Mouse (Mus musculus): ENCODE measurements at regions not wholly inside any gene's neighbourhood (a gene's known extent, or its start where the extent isn't known, plus 50 kb on each side); places are given as distances from the start of the nearest gene placed in this dataset.
A peak's percentile ranks its signal among the peaks of the same experiment; 100 is the strongest.
"Not testable (repeated sequence)": the region's sequence is repeated elsewhere in the genome, so short reads cannot be mapped to it uniquely, and the experiment has no call there.

DNA sequence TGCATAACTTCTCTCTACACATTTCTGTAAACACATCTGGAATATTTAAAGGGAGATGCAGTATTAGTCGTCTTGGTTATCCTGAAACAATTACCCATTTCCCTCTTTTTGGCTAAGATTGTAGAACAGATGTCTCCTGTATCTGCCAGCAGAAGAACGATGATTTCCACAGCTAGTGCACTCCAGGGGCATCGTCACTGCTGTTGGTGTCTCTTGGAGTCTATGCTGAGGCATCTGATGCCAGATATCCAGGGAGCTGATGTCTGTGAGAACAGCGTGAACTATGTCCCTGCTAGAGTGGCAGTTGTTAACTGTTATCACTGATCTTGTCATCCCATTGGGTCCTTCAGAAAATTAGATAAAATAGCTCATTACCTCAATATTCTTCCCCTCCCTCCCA is 536.2 kb downstream of the Trhde start:
- Histone ChIP-seq H3K9me3 (no peaks in the 10 kb centered on the region), H3K4me3 (no peak overlapping the region), H3K4me1 (replicated peaks) (no peaks in the 10 kb centered on the region), H3K27ac (replicated peaks) (no peak overlapping the region), H3K9ac (no peak overlapping the region), H3K4me2 (no peak overlapping the region), H3K36me3 (no peaks in the 10 kb centered on the region), H3K27me3 (no peaks in the 10 kb centered on the region)
- WGBS, result 59% methylated on average over 4 of the region's 4 CpGs
- 0 out of 2 replicates have a peak, but pooled peaks have one; percentile 45 for ATAC-seq (ENCODE audit: low FRiP score, low read depth)

DNA sequence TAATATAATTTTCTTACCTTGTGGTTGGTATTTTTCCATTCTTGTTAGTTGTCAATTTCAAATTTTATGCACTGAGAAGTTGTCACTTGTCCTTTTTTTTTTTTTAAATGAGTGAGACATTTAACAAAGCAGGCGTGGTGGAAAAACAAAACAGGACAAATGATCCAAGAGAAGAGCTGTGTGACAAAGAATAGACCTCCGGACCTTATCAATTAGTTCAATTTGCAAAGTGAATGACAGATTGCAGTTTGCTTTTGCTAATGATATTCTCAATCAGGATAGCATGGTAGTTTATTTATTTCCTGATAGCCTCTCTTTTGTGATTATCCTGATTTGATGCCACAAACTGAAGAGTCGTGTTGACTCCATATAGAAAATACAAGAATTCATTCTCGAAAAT is 560.5 kb downstream of the Trhde start:
- Histone ChIP-seq H3K4me3 (no peak overlapping the region), H3K27ac (replicated peaks) (no peak overlapping the region), H3K4me1 (replicated peaks) (no peaks in the 10 kb centered on the region), H3K27me3 (no peaks in the 10 kb centered on the region), H3K36me3 (no peaks in the 10 kb centered on the region), H3K9me3 (no peaks in the 10 kb centered on the region), H3K4me2 (no peak overlapping the region), H3K9ac (no peak overlapping the region)
- ATAC-seq (ENCODE audit: low FRiP score, low read depth), result no peak
- 84% methylated on average over 4 of the region's 4 CpGs for WGBS

DNA sequence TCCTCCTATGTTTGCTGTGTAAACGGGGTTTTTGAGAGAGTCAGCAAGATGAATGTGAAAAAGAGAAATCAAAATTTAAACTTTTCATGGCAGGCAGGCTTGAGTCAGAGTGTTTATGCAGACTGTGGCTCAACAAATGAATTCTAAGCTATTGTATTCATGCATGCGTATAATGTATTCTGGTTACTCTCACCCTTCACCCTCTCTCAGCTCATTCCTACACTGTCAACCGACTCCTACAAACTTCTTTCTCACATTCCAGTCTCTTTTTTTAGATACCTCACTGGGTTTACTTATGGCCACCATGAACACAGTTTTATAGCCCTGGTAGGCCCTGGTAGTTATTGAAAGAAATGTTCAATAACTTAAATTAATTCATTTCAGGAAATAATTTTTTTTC is 574.5 kb downstream of the Trhde start:
- no peak for ATAC-seq (ENCODE audit: low FRiP score, low read depth)
- Histone ChIP-seq H3K4me1 (replicated peaks) (no peaks in the 10 kb centered on the region), H3K4me2 (no peak overlapping the region), H3K36me3 (no peaks in the 10 kb centered on the region), H3K9me3 (no peaks in the 10 kb centered on the region), H3K4me3 (no peak overlapping the region), H3K27me3 (no peaks in the 10 kb centered on the region), H3K27ac (replicated peaks) (no peak overlapping the region), H3K9ac (no peak overlapping the region)
- WGBS, result 48% methylated on average over 3 of the region's 3 CpGs

DNA sequence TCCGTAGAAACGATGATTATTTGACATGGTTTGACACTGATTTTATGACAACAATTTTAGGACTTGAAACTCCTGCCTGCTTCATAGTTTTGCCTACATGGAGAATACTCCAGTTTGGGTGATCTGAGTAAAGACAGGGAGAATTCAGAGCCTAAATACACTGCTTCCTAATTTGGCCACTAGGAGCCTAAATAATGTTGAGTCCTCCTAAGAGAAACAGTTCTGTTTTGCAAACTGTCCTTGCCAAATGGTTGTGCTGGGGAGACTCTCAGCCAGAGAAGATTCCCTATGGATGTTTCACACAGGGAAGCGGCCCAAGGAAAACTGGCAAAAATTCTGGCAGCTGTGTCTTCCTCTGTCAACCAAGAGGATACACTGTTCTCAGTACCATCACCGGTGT is 600.5 kb downstream of the Trhde start:
- no peak overlapping the region for H3K4me2 ChIP-seq
- ATAC-seq (ENCODE audit: low FRiP score, low read depth), result no peak
- H3K27ac ChIP-seq (replicated peaks), result no peak overlapping the region
- 95% methylated on average over 4 of the region's 4 CpGs for WGBS
- H3K4me3 ChIP-seq, result no peak overlapping the region
- no peaks in the 10 kb centered on the region for H3K36me3 ChIP-seq
- H3K9ac ChIP-seq, result no peak overlapping the region
- no peaks in the 10 kb centered on the region for H3K4me1 ChIP-seq (replicated peaks)
- no peaks in the 10 kb centered on the region for H3K27me3 ChIP-seq
- H3K9me3 ChIP-seq, result no peaks in the 10 kb centered on the region

DNA sequence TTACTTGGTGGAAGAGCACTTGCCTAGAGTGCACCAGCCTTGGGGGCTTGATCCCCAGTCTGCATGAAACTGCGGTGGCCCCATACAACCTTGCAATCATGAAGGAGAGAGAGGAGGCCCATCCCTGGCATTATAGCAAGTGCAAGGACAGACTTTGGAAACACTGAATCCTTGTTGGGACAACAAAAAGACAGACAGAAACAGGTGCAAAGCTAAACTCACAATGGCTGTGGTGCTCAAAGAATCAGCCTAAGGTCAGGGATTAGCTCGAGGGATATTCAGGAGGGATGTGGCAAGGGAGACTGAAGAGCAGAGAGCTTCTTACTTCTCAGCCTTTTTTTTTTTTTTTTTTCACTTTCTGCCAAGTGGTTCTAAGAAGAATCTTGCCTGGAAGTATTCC is 601.2 kb downstream of the Trhde start:
- Histone ChIP-seq H3K9me3 (no peaks in the 10 kb centered on the region), H3K9ac (no peak overlapping the region), H3K27me3 (no peaks in the 10 kb centered on the region), H3K27ac (replicated peaks) (no peak overlapping the region), H3K36me3 (no peaks in the 10 kb centered on the region), H3K4me1 (replicated peaks) (no peaks in the 10 kb centered on the region), H3K4me3 (no peak overlapping the region), H3K4me2 (no peak overlapping the region)
- 82% methylated on average over 2 of the region's 2 CpGs for WGBS
- ATAC-seq (ENCODE audit: low FRiP score, low read depth), result no peak

DNA sequence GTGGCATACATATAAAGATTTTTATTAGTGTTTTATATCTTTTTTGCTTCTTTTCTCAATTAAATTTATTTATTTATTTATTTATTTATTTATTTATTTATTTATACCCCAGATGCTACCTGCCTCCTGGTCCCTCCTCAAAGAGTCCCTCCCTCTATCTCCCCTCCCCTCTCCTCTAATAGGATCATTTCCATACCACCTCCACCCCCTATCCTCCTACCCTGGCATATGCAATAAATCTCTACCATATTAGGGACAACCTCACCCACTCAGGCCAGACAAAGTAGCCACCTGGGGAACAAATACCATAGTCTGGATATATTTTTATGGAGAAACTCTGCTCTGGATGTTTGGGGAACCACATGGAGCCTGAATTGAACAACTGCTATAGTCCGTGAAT is 615.8 kb downstream of the Trhde start:
- no peaks in the 10 kb centered on the region for H3K9me3 ChIP-seq
- no peaks in the 10 kb centered on the region for H3K36me3 ChIP-seq
- no peak for ATAC-seq (ENCODE audit: low FRiP score, low read depth)
- no peak overlapping the region for H3K4me2 ChIP-seq
- no peaks in the 10 kb centered on the region for H3K4me1 ChIP-seq (replicated peaks)
- H3K27ac ChIP-seq (replicated peaks), result no peak overlapping the region
- no peak overlapping the region for H3K4me3 ChIP-seq
- WGBS, result 92% methylated on average over 1 of the region's 1 CpGs
- H3K27me3 ChIP-seq, result no peaks in the 10 kb centered on the region
- no peak overlapping the region for H3K9ac ChIP-seq

DNA sequence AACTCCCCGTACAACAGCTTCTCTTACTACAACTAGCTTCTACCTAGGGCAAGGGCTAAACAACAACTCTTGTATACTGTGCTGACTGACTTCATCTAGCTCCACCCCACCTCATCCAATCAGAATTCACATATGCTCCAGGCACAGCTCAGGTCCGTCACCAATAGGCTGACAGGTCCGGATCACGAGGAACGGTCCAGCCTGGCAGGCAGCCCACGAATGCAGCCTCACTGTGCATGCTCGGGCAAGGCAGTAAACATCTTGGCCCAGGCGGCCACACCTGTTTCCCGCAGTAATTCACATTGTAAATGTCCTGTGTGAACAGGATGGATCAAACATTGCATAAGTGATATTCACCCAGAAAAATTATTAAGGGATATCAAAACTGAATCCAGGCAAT is 658.8 kb downstream of the Trhde start:
- 89% methylated on average over 9 of the region's 9 CpGs for WGBS
- not testable (repeated sequence) for H3K4me1 ChIP-seq (replicated peaks); H3K4me2 ChIP-seq; H3K9ac ChIP-seq; H3K9me3 ChIP-seq; ATAC-seq (ENCODE audit: low FRiP score, low read depth); H3K36me3 ChIP-seq; H3K4me3 ChIP-seq; H3K27ac ChIP-seq (replicated peaks); H3K27me3 ChIP-seq

DNA sequence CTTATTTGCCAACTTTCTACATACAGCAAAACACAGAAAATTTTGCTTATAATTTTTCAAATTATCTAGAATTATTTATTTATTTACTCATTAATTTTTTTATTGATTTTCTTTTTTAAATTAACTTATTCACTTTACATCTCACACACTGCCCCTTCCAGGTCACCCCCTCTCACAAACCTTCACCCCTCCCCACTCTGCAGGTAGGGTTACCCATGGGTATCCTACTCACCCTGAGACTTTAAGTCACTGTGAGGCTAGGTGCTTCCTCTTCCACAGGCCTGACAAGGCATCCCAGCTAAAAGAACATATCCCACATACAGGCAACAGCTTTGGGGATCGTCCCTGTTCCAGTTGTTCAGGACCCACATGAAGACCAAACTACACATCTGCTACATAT is 664.2 kb downstream of the Trhde start:
- Histone ChIP-seq H3K4me3 (no peak overlapping the region), H3K9ac (no peak overlapping the region), H3K27ac (replicated peaks) (no peak overlapping the region), H3K4me2 (no peak overlapping the region), H3K36me3 (no peaks in the 10 kb centered on the region), H3K4me1 (replicated peaks) (no peaks in the 10 kb centered on the region), H3K27me3 (no peaks in the 10 kb centered on the region), H3K9me3 (no peaks in the 10 kb centered on the region)
- no peak for ATAC-seq (ENCODE audit: low FRiP score, low read depth)
- 96% methylated on average over 1 of the region's 1 CpGs for WGBS

DNA sequence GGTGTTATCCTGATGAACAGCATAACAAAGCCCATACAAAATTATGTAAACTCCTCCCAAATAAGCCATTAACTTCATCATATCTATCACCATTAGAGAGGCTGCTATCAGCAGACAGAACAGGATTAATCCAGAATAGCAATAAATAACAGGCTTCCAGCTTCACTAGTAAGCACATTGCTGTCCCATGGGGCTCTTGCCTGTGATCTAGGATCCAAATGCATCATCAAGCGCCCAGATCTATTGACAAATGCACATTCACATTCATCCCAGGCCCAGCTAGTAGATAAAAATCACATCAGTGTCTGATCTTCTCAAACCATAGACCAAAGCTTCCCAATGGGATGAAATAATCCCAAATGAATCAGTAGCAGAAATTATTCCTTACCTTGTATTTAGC is 665.0 kb downstream of the Trhde start:
- no peaks in the 10 kb centered on the region for H3K36me3 ChIP-seq
- H3K4me1 ChIP-seq (replicated peaks), result no peaks in the 10 kb centered on the region
- ATAC-seq (ENCODE audit: low FRiP score, low read depth), result no peak
- no peak overlapping the region for H3K9ac ChIP-seq
- no peak overlapping the region for H3K4me3 ChIP-seq
- no peak overlapping the region for H3K4me2 ChIP-seq
- no peaks in the 10 kb centered on the region for H3K27me3 ChIP-seq
- WGBS, result 62% methylated on average over 1 of the region's 1 CpGs
- no peaks in the 10 kb centered on the region for H3K9me3 ChIP-seq
- H3K27ac ChIP-seq (replicated peaks), result no peak overlapping the region

Measured in hindbrain, embryonic 15.5 days (tissue).